Mouse (Mus musculus): ENCODE data around the gene Mecr.

DNA sequence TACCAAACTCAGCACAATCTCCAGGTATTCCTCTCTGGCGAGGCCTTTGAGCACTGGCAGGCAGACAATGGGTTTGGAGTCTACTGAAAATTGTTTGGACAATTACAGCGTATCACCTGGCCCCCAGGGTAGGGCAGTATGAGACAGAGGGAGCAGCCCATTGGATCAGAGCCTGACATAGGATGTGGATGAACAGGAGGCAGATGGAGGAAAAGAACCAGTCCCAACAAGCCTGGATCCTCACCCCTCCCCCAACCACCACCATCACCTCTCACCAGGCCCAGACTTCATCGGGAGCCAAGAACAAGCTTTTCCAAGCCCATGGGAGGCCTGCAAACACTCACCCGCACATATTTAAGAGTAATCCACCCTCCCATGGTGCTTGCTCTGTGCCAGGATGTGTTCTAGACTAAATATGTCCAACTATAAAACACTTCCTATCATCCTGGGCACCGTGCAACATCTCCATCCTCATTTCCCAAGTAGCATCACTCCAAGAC lies 11.7 kb upstream of the Mecr start:
- TF ChIP-seq CTCF (IDR thresholded peaks at IDR 0.05; ENCODE audit: insufficient read depth, low read length), result no peak
- no peak for TF ChIP-seq POLR2A (IDR thresholded peaks at IDR 0.05; ENCODE audit: borderline replicate concordance, extremely low read depth, low read depth, low read length)

Data from lung, adult 2 months (tissue).